Mouse (Mus musculus) E14TG2a.4 (cell line): ENCODE measurements around the gene Ssr3.

Experiments
- CTCF ChIP-seq: conservative IDR thresholded peaks from 2 replicates; pipeline ENCODE4 v1.5.1; 2014; ENCODE audit warnings: low read length
- POU5F1 ChIP-seq: IDR thresholded peaks from 2 replicates; pipeline ENCODE4 v1.6.1; 2014; ENCODE audit warnings: low read length, borderline replicate concordance

DNA sequence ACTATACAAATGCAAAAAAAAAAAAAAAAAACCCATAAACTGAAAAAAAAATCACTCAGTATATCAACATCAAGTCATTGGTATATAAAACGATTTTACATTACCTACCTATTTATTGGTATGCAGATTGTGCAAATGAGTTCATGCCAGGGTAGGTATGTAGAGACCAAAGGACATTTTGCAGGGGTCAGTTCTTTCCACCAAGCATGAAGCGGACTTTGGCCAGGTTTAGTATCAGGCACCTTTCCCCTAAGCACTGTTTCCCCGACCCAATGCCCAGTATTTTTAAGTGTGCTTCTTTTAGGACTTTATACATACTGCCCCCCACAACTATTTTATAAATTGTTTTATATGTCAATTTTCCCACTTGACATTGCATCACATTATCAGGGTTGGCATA is 27.3 kb upstream of the Ssr3 start:
- TF ChIP-seq CTCF (no peak), POU5F1 (no peak)
